Mouse (Mus musculus) E14TG2a.4 (cell line): Measurements from ENCODE around the gene Plekha7.

Experiments used
- H3K27me3 ChIP-seq: 2 replicates; pipeline ENCODE4 v1.6.1; 2014; ENCODE audit warnings: low read length, control low read depth; ENCODE audit not compliant: insufficient read depth
- H3K36me3 ChIP-seq: 2 replicates; pipeline ENCODE4 v1.6.1; 2014; ENCODE audit warnings: low read length, control low read depth; ENCODE audit not compliant: insufficient read depth
- H3K4me1 ChIP-seq: replicated peaks from 2 replicates; pipeline ENCODE4 v1.6.1; 2014; ENCODE audit warnings: low read depth, low read length, control low read depth
- H3K4me3 ChIP-seq: replicated peaks from 2 replicates; pipeline ENCODE4 v1.5.1; 2014; ENCODE audit warnings: mild to moderate bottlenecking, low read length
- H3K9me3 ChIP-seq: 2 replicates; pipeline ENCODE4 v1.6.1; 2014; ENCODE audit warnings: low read length, control low read depth
- CTCF ChIP-seq: conservative IDR thresholded peaks from 2 replicates; pipeline ENCODE4 v1.5.1; 2014; ENCODE audit warnings: low read length
- NANOG ChIP-seq: IDR thresholded peaks from 2 replicates; pipeline ENCODE4 v1.6.1; 2014; ENCODE audit warnings: borderline replicate concordance, low read length, mixed read lengths
- POU5F1 ChIP-seq: IDR thresholded peaks from 2 replicates; pipeline ENCODE4 v1.6.1; 2014; ENCODE audit warnings: low read length, borderline replicate concordance

Plekha7 gene

GRCm38 (mm10) chr7:116186156-116186555 lies 122.0 kb downstream of the Plekha7 start:
- Histone ChIP-seq H3K4me3 (no peak overlapping the region), H3K27me3 (no peaks in the 10 kb centered on the region), H3K36me3 (peaks cover 61% of the 10 kb centered on the region), H3K9me3 (no peaks in the 10 kb centered on the region), H3K4me1 (peaks cover 93% of the 10 kb centered on the region)
- TF ChIP-seq CTCF, result no peak
- TF ChIP-seq POU5F1, result no peak
- no peak for TF ChIP-seq NANOG

- no peak for TF ChIP-seq POU5F1
- no peak for TF ChIP-seq NANOG
- no peak for TF ChIP-seq CTCF
- Histone ChIP-seq H3K36me3 (peaks cover 74% of the 10 kb centered on the region), H3K27me3 (no peaks in the 10 kb centered on the region), H3K4me3 (no peak overlapping the region), H3K9me3 (no peaks in the 10 kb centered on the region), H3K4me1 (peaks cover 87% of the 10 kb centered on the region)
Measured at GRCm38 (mm10) chr7:116184358-116185057, 123.7 kb downstream of the Plekha7 start.

GRCm38 (mm10) chr7:116182451-116182850 lies 125.7 kb downstream of the Plekha7 start:
- TF ChIP-seq NANOG (no peak), CTCF (no peak), POU5F1 (no peak)
- Histone ChIP-seq H3K27me3 (no peaks in the 10 kb centered on the region), H3K36me3 (peaks cover 70% of the 10 kb centered on the region), H3K4me3 (no peak overlapping the region), H3K9me3 (no peaks in the 10 kb centered on the region), H3K4me1 (peaks cover 71% of the 10 kb centered on the region)

GRCm38 (mm10) chr7:116181444-116181946 lies 126.7 kb downstream of the Plekha7 start:
- H3K9me3 ChIP-seq, result no peaks in the 10 kb centered on the region
- H3K4me1 ChIP-seq, result peaks cover 61% of the 10 kb centered on the region
- no peak for TF ChIP-seq NANOG
- no peak for TF ChIP-seq CTCF
- no peak for TF ChIP-seq POU5F1
- peaks cover 68% of the 10 kb centered on the region for H3K36me3 ChIP-seq
- H3K4me3 ChIP-seq, result peak overlapping the region; percentile 26; the same call in 1 of the 2 replicates
- no peaks in the 10 kb centered on the region for H3K27me3 ChIP-seq

DNA sequence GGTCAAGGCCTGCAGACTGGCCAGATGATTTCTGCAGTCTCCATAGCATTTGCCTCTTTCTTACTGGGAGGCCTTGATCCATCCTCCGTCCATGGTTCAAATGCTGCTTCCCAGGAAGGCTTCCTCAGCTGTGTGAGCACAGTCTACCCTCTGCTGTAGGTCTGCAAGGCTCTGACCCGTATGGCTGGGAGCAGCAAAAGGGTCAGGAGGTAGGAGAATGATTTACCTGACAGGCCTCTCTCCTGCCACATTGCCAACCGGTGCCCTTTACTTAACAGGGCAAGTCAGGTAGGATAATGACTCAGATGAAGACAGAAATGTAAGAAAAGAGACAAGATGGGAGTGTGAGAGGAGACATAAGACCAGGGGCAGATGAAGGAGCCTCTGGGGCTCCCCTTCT lies 129.3 kb downstream of the Plekha7 start:
- H3K4me1 ChIP-seq, result peaks cover 45% of the 10 kb centered on the region
- no peaks in the 10 kb centered on the region for H3K9me3 ChIP-seq
- H3K4me3 ChIP-seq, result no peak overlapping the region
- no peaks in the 10 kb centered on the region for H3K27me3 ChIP-seq
- TF ChIP-seq POU5F1 (no peak), NANOG (no peak), CTCF (no peak)
- peaks cover 73% of the 10 kb centered on the region for H3K36me3 ChIP-seq

- Histone ChIP-seq H3K4me1 (peaks cover 47% of the 10 kb centered on the region), H3K36me3 (peaks cover 74% of the 10 kb centered on the region), H3K9me3 (no peaks in the 10 kb centered on the region), H3K4me3 (no peak overlapping the region), H3K27me3 (no peaks in the 10 kb centered on the region)
- TF ChIP-seq POU5F1 (no peak), CTCF (no peak), NANOG (no peak)
Measured at GRCm38 (mm10) chr7:116172774-116173173, 135.4 kb downstream of the Plekha7 start.

- Histone ChIP-seq H3K9me3 (no peaks in the 10 kb centered on the region), H3K36me3 (peaks cover 76% of the 10 kb centered on the region), H3K4me3 (no peak overlapping the region), H3K27me3 (no peaks in the 10 kb centered on the region), H3K4me1 (peaks cover 69% of the 10 kb centered on the region)
- TF ChIP-seq CTCF, result no peak
- no peak for TF ChIP-seq POU5F1
- TF ChIP-seq NANOG, result no peak
Measured at GRCm38 (mm10) chr7:116169426-116169825, 138.8 kb downstream of the Plekha7 start.

DNA sequence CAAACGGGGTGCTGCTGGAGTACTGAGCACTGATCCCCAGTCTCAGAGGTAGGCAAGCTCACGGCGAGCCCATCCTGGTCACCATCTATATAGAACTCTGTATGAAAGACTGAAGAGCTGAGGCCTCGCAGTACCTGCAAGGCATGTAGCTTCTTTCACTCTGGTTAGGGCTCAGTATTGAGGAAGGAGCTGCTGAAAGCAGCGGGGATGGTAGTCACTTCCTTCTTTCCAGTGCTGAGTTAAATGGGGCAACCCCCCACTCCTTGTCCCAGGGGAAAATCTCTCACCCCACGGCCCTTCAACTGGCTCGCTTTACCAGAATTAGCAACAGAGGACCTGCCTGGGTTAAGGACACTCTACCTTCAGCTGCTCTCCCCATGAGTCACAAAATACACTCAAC lies 140.0 kb downstream of the Plekha7 start:
- H3K27me3 ChIP-seq, result no peaks in the 10 kb centered on the region
- TF ChIP-seq CTCF (no peak), NANOG (no peak), POU5F1 (no peak)
- H3K36me3 ChIP-seq, result peaks cover 85% of the 10 kb centered on the region
- H3K4me1 ChIP-seq, result peaks cover 76% of the 10 kb centered on the region
- no peaks in the 10 kb centered on the region for H3K9me3 ChIP-seq
- H3K4me3 ChIP-seq, result no peak overlapping the region
